Mouse (Mus musculus) testis, postnatal 10 days (tissue): ENCODE results near the gene Stard3.
"Not testable (repeated sequence)": the region's sequence is repeated elsewhere in the genome, so short reads cannot be mapped to it uniquely, and the experiment has no call there.

Source experiments
- DNase-seq: peaks from one replicate; pipeline ENCODE4 v3.0.0; 2021; ENCODE audit warnings: low spot score

The Stard3 gene

DNA sequence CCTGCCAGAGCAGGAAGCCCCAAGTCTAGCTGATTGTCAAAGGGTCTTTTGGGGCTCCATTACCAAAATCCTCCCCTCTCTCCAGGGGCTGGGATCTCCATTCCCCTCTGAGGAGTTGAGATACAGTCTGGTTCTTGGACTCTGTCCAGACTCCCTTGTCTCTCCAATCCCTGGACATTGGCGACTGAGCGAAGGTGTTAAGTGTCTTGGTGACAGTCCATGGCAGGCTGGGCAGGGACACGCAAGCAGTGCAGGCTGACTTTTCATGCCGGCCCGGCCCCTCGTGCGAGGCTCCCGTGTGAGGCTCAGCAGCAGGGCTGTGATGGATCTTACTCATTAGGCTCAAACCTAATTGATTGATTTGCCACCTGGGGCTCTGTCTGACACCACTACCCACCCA, 16.1 kb downstream of the Stard3 start:
- no peak for DNase-seq

GRCm38 (mm10) chr11:98376756-98377155, 18.6 kb downstream of the Stard3 start:
- DNase-seq: no peak

GRCm38 (mm10) chr11:98377787-98378186, 19.6 kb downstream of the Stard3 start:
- DNase-seq: peak; percentile 45

DNA sequence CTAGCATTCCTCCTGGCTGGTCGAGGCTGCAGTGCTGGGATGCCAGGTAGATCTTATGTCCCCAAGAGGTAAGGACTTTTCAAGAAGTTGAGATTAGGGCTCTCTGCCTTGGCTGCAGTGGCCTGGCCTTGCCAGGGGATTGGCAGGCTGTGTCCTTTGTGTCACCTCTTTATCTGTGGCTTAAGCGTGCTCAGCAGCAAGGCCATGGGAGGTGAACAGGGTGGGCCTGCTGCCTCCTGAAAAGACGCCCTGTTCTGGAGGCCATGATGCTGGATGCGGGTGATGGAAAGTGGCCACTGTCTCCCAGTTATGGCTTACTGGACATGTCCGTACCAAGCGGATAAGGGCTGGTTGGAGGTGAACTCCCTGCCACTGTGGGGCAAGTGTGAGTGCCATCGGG, 21.2 kb downstream of the Stard3 start:
- peak; percentile 47 for DNase-seq

DNA sequence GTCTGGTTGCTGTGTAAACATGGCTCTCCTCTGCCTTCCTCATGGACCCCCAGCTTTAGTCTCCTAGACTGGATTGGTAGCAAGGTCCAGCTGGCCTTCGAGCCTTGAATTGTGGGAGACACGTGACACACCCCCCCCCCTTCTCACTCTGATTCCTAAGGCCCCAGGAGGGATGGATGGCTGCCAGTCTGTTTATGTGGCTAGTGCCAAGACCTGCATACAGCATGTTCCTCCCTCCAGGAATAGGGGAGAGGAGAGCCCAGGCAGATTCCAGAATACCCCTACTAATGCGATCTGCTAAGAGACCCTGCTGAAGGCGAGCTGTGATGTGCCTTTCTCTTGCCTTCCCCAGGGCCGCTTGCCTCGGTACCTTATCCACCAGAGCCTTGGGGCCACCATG, 21.9 kb downstream of the Stard3 start:
- peak; percentile 56 for DNase-seq

DNA sequence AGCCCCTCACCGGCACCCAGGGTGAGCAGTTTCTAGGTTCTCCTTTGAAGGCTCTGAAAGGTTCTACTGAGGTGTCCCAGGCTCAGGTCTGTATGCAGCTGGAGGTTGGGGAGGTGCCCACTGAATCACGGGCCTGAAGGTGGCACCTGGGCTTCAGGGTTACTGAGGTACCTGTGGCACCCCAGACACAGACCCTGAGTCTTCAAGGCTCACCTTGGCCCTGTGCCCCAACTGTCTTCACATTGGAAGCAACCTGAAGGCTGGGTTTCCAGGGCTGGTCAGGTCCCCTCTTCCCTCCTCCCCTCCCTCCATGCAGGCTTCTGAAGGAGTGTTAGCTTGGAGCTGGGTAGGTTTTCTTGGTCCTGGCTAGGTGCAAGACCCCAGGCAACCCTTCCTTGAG, 23.5 kb downstream of the Stard3 start:
- peak; percentile 53 for DNase-seq

- not testable (repeated sequence) for DNase-seq
These were observed 24.2 kb downstream of the Stard3 start for GRCm38 (mm10) chr11:98382405-98382804.

- DNase-seq: no peak
These were observed 25.3 kb downstream of the Stard3 start, which contains the start of gene Tcap for GRCm38 (mm10) chr11:98383261-98384030. Tcap (plus strand) TSS chr11:98383811.

- no peak for DNase-seq
These were observed 26.0 kb downstream of the Stard3 start for GRCm38 (mm10) chr11:98384216-98384615.

DNA sequence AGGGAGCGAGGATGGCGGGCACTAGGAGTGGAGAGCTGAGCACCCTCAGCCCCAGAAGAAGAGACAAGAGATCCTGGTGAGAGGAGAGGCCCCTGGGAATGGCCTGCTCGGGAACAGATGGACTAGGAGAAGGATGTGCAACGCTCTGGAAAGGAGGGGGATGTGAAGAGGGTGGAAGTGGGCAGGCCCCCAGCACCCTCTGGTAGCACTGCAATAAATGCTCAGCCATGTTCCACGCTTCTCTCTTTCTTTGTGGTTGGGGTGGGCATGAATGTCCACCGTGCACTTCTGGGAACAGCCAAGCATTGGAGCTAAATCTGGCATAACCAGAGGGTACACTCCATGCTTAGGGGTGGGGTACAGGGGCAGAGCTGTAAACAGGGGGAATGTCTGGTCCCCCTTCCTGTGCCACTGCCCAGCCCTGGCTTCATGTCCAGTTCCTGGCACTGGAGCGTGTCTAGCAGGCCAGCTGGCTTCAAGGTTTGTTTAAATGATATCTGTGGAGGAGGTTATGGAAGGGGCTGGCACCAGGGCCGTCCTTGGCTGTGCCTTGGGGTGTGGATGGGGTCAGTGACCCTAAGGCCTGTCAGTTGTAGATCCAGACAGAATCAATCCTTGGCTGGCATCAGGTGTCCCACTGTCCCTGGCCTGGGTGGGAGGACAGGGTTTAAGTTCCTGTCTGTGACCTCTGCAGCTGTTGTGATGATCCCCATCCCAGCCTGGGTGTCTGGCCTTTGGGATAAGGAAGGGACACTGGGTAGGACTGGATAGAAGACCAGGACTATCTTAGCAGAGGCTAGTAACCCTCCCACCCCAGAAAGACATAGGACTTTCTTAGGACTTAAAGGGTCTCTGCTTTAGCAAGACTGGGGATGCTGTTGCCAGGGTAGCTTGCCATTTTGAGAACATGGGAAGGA, 26.8 kb downstream of the Stard3 start:
- DNase-seq: peak; percentile 50

- DNase-seq: no peak
These were observed 27.7 kb downstream of the Stard3 start, which contains the start of gene Pnmt for GRCm38 (mm10) chr11:98385638-98386585. Pnmt (plus strand) TSS chr11:98386450.

DNA sequence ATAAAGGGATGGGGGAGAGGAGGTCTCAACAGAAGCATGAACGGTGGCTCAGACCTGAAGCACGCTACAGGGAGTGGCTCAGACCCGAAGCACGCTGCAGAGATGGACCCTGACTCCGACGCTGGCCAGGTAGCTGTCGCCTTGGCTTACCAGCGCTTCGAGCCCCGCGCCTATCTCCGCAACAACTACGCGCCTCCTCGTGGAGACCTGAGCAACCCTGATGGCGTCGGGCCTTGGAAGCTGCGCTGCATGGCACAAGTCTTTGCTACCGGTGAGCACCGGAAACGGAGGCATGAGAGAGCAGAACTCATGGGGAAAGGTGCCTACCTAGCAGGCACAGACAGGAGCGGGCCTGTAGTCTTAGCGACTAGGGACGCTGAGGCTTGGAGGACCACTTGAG, 28.4 kb downstream of the Stard3 start:
- DNase-seq: peak; percentile 48

DNA sequence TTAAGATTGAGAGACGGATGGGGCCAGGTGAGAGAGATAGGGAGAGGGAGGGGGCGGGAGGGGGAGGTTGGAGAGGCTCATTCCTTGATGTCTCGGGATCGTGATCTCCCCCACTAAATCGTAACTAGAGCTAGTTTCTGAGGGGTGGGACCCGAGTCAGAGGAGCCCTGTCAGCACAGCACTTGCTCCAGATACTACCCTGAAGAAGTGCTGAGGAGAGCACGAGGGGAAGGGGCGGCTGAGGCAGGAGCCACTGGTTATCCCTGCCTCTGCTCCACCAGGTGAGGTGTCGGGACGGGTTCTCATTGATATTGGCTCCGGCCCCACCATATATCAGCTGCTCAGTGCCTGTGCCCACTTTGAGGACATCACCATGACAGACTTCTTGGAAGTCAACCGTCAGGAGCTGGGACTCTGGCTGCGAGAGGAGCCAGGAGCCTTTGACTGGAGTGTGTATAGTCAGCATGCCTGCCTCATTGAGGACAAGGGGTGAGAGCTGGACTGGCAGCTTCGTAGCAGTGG, 28.9 kb downstream of the Stard3 start:
- DNase-seq: no peak

- no peak for DNase-seq
These were observed 30.1 kb downstream of the Stard3 start for GRCm38 (mm10) chr11:98388282-98388681.

- DNase-seq: peak; percentile 75
These were observed 31.1 kb downstream of the Stard3 start for GRCm38 (mm10) chr11:98389221-98389780.

DNA sequence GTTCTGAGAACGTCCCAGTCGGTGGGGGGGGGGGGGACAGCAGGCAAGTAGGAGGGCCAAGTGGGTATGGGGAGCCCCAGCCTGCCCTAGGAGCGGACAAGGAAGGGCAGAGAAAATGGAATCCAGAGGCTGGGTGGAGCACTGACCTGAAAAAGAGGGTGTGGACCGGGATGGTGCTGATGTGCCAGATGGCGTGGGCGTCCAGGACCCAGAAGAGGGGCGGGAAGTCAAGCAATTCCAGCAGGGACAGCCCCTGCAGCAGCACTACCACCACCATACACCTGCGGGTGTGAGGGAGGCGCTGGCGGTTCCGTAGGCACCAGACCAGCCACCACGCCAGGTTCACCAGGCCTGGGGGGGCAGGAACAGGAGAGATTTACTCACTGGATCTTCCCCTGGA, 32.0 kb downstream of the Stard3 start:
- DNase-seq: peak; percentile 47

DNA sequence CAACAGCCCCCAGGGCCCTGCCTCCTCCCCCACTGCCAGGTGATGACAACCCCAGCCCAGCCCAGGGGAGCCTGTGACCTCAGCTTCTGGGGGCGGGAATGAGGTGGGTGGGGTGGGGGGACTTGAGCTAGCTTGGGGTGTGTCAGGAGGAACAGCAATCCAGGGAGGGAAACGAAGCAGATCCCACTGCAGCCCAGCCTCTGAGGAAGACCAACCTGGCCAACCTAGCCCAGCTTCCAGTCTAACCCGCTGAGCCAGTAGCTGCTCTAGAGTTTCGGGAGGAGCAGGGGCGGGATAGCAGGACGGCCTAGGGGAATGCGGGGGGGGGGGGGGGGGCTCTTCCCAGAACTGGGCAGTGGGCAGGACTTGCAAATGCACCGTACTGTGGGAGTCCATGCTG, 33.9 kb downstream of the Stard3 start:
- DNase-seq: no peak

DNA sequence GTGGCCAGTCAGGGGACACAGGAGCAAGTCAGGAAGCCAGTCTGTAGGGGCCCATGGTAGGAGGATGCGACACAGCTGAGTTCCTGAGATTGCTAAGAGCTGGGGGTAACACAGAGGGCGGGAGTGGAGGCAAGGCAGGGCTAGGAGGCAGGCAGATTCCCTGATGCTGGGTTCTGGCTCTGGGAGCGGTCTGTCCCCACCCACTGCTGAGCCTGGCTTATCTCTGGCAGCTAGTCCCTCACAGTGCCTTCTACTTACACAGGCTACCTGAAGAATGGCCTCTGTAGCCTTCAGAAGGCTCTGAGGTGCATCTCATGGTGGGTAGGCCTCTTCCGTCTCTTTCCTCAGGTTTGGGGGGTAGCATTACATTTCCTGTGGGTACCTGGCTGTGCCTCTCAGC, 34.5 kb downstream of the Stard3 start:
- DNase-seq: no peak

GRCm38 (mm10) chr11:98393317-98393716, 35.1 kb downstream of the Stard3 start:
- DNase-seq: peak; percentile 82

DNA sequence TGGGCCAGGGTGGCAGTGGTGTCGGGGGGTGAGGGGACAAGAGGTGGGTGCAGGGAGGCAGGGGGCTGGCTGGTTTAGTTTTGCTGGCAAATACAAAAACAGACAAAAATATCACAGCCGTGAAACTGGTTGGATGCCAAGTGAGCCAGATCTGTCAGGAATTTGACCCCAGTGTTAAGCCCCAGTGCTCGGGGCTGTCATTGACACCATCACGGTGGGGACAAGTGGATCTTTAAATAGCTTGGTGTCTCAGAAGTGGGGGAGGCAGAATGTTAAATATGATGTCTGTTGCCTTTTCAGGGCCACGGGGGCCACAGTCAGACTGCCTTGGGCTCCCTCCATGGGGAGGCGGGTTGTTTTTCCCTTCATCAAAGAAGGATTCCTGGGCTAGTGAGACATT, 36.1 kb downstream of the Stard3 start:
- peak; percentile 47 for DNase-seq

DNA sequence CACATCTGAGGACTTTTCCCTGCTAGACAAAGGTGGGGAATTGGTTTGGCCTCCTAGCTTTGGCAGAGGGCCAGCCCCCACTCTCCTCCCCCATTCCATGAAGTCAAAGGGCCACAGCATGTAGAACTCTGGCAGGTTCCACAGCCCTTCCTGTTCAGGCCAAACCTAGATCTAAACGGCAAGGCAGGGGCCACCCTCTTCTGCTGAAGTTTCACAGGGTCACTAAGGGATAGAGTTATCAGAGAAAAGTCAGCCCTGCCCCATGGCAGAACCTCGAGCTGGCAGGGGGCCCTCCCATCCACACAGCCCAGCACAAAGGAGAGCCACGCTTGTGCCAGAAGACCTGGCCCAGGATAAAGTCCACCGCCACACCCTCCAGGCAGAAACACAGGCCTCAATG, 36.9 kb downstream of the Stard3 start:
- DNase-seq: peak; percentile 68
